Mouse (Mus musculus) left cerebral cortex, adult 2 months (tissue): ENCODE measurements around the gene Ccdc194. TPM values are rescaled to one million over a fixed set of nuclear protein-coding genes. Genes with fewer than 3 reads are reported as not detected.
"Not testable (repeated sequence)": the region's sequence is repeated elsewhere in the genome, so short reads cannot be mapped to it uniquely, and the experiment has no call there.

Experiments
- DNase-seq, 2 experiments: peaks; one replicate each; pipeline ENCODE4 v3.0.0; 2021 to 2022; ENCODE audit warnings: low spot score in 2 of 2, mixed read lengths in 1 of 2; ENCODE audit errors: extremely low spot score in 1 of 2
- H3K27ac ChIP-seq: fragments of 200-600 bp; 2 replicates; pipeline ENCODE4 v1.8.1; 2022
- H3K4me3 ChIP-seq: fragments of 200-600 bp; 2 replicates; pipeline ENCODE4 v1.8.1; 2022
- CTCF ChIP-seq: fragments of 200-600 bp; IDR thresholded peaks from 2 replicates; pipeline ENCODE4 v1.8.1; 2022; ENCODE audit warnings: antibody characterized with exemption, mild to moderate bottlenecking, moderate library complexity
- intact Hi-C: fragments of 180-260 bp; cut with DNase I; formaldehyde crosslinking; loops from one replicate; pipeline ENCODE4 v1.15.1; 2025
- total RNA-seq, 2 experiments: library from RNA; stranded (reverse); gene quantifications; 2 replicates each; pipeline ENCODE4 v1.2.3; 2021

Ccdc194 gene
- total RNA-seq, 2 experiments from 2014 or later: not detected

GRCm38 (mm10) chr8:71521634-71522033, 3.9 kb downstream of the Ccdc194 start:
- Histone ChIP-seq H3K27ac (no peak overlapping the region), H3K4me3 (no peak overlapping the region)
- intact Hi-C loops: loop anchor here (1.0 kb wide), 2 partner anchors 26 to 80 kb away; no protein-coding TSS in a partner anchor
- peak; percentile 95 for TF ChIP-seq CTCF
- DNase-seq: peak; percentile 87 to 91

GRCm38 (mm10) chr8:71519037-71519825, 6.3 kb downstream of the Ccdc194 start:
- H3K27ac ChIP-seq, H3K4me3 ChIP-seq, intact Hi-C loops, DNase-seq: not testable (repeated sequence)
- TF ChIP-seq CTCF: peak; percentile 49

GRCm38 (mm10) chr8:71516786-71517185, 8.7 kb downstream of the Ccdc194 start:
- intact Hi-C loops: no loop called here
- no peak for DNase-seq
- Histone ChIP-seq H3K4me3 (no peak overlapping the region), H3K27ac (no peak overlapping the region)
- TF ChIP-seq CTCF: no peak

- DNase-seq: no peak
- no peak; the same call in 1 of the 2 replicates for TF ChIP-seq CTCF
- intact Hi-C loops: no loop called here
- Histone ChIP-seq H3K27ac (no peak overlapping the region), H3K4me3 (no peak overlapping the region)
Measured at GRCm38 (mm10) chr8:71515043-71515442, 10.5 kb downstream of the Ccdc194 start.

- intact Hi-C loops: no loop called here
- peak; percentile 6 for TF ChIP-seq CTCF
- H3K27ac ChIP-seq: no peak overlapping the region
- no peak for DNase-seq
- no peak overlapping the region for H3K4me3 ChIP-seq
Measured at GRCm38 (mm10) chr8:71513018-71513754, 12.3 kb downstream of the Ccdc194 start.

DNA sequence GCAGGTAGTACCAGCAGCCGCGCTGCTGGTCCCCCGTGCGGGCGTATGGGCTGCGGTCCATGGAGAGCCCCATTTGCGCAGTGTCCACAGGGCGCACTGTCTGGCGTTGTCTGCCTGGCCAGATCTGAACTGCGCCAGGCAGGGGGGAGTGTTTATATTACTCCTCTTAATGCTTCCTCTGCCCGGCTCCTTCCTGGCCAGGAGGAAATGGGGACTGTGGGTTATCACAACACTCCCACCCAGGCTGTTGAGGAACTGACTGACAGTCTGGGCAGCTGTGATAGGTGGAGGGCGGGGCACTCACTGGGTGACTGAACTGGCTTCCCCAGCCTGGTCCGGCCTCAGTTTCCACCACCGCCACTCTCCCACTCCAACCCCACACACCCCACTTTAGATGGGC, 13.9 kb downstream of the Ccdc194 start, which contains the start of gene Plvap:
Plvap (minus strand) TSS at position 109 of the 400 bp plus-strand sequence.
- DNase-seq: no peak
- Histone ChIP-seq H3K4me3 (no peak within 1 kb of the TSS), H3K27ac (no peak within 1 kb of the TSS)
- intact Hi-C loops: no loop called here
- TF ChIP-seq CTCF: no peak

DNA sequence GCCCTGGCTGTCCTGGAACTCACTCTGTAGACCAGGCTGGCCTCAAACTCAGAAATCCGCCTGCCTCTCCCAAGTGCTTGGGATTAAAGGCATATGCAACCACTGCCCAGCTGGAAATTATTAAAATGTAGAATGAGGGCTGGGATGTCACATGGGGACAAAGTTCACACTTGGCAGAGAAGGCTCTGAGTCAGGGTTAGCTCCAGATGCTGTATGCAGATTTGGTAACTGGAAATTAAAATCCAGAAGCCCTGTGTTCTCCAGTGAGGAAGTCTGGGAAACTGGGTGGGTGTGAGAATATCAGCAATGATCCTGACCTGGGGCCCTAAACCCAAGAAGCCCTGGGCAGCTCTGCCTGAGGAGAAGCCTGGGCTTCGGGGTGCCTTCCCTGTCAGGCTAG, 16.2 kb downstream of the Ccdc194 start:
- no peak for DNase-seq
- Histone ChIP-seq H3K4me3 (no peak overlapping the region), H3K27ac (no peak overlapping the region)
- TF ChIP-seq CTCF: no peak
- intact Hi-C loops: no loop called here

DNA sequence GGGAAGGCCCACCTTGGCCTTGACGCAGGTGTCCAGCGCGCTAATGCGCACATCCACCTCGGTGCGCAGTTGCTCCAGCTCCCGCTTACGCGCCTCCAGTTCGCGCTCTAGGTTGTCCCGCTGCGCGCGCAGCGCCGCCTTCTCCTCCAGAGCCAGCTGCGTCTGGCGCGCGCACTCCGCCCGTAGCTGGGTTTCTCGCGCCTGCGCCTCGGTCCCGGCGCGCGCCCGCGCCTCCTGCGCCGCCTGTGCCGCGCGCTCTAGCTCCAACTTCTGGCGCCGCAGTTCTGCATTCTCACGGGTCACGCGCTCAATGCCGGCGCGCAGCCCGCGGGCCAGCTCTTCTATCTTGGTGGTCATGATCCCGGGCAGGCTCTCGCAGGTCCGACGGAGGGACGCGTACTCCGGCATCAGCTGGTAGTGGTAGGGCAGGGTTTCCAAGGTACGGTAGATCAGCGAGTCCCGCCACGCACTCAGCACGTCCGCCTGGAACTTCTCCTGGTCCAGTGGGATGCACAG, 17.9 kb downstream of the Ccdc194 start:
- Histone ChIP-seq H3K27ac (peak overlapping the region; percentile 58; the same call in 1 of the 2 replicates), H3K4me3 (peak overlapping the region; percentile 75)
- DNase-seq: peak; percentile 85 to 87
- intact Hi-C loops: no loop called here
- TF ChIP-seq CTCF: no peak

DNA sequence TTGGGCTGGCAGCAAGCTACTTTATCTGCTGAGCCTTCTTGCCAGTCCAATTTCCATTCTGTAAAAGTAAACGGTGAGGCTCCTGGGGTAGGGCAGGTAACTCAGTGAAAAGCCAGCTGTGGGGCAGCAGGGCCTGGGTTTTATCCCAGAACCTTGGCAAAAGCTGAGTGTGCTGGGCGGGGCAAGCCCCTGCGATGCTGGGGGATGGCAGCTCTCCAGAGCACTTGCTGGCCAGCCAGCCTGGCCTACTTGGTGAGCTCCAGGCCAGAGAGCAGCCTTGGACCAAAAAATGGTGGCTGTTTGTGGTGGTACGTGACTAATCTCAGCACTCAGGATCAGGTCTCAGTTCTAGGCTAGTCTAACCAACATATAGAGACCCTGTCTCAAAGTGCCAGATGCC, 19.5 kb downstream of the Ccdc194 start:
- no peak overlapping the region for H3K4me3 ChIP-seq
- no peak for TF ChIP-seq CTCF
- intact Hi-C loops: no loop called here
- no peak overlapping the region for H3K27ac ChIP-seq
- DNase-seq: no peak

GRCm38 (mm10) chr8:71505326-71505725, 20.2 kb downstream of the Ccdc194 start:
- no peak overlapping the region for H3K27ac ChIP-seq
- TF ChIP-seq CTCF: no peak
- H3K4me3 ChIP-seq: no peak overlapping the region
- no peak for DNase-seq
- intact Hi-C loops: no loop called here

DNA sequence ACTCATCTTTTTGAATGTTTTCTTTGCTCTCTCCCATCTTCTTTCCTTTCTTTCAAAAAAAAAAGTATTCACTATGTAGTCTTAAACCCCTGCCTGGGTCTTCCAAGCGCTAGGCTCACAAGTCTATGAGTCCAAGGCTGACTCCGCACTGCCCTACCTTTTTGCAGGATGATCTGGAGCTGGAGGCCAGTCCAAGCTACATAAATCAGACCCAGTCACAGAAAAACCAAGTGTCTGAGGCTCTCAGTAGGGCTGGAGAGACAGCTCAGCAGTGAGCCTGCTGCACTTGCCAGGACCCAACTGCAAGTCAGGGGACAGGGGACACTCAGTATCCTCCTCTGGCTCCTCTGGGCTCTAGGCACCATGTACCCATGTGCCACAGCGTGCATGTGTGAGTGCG, 21.2 kb downstream of the Ccdc194 start:
- Histone ChIP-seq H3K4me3 (no peak overlapping the region), H3K27ac (no peak overlapping the region)
- no peak for TF ChIP-seq CTCF
- intact Hi-C loops: no loop called here
- DNase-seq: no peak
